Mouse (Mus musculus) retina, postnatal 1 day (tissue): Measurements from ENCODE around the gene Gm26938.
A peak's percentile ranks its signal among the peaks of the same experiment; 100 is the strongest.

Experiments used
- DNase-seq: peaks from one replicate; pipeline ENCODE4 v3.0.0-alpha.2; 2012

Gene Gm26938

GRCm38 (mm10) chr5:139813963-139814381 lies 12.2 kb downstream of the Gm26938 start:
- DNase-seq, result no peak

DNA sequence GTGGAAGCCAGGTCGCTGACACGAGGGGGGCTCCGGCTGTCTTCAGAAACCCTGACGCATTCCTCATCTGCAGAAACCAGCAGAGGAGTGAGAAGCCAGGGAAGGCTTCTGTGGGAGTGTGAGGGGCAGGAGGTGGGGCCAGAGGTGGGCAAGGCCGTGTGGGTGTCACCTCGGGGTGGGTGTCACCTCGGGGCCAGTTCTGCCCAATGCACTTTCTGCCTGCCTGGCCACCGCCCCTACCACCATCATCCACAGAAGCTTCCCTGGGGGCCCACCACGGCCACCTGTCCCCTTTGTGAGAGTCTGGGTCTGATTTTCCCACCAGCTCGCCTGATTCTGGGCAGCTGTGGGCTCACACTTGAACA lies 13.1 kb downstream of the Gm26938 start:
- no peak for DNase-seq

DNA sequence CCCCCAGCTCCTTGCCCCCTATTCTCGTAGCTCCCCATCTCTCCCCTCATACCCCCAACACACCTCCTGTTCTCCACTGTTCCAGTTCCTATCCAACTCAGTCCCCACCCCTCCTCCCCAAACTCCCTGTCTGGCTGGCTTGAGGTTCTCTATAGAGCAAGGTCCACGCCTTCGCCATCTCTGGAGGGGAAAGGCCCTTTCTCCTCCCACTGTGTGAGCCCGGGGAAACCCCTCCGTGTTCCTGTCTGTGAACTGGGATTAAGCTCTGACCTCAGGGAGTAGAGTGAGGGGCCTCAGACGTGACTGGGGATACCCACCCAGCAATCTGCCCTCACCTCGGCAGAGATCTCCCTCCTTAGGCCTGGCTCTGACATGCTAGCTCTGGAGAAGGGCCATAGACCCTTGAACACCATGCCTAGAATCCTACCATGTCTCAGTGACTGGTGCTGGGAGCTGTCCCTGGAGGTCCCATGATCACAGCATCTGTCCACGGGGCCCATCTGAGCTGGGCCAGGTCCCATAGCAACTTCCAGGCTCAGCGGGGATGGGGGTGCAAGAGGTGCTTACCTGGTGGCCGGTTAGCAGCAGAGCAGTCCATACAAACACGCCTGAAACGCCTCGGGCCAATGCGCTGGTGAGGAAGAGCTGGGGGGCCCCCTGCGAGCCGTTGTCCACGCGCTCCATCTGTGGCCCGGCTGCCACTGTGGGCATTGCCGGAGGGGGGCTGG lies 13.6 kb downstream of the Gm26938 start:
- no peak for DNase-seq

- DNase-seq, result no peak
These were observed 14.4 kb downstream of the Gm26938 start for GRCm38 (mm10) chr5:139811677-139812397.

GRCm38 (mm10) chr5:139809397-139809796 lies 16.8 kb downstream of the Gm26938 start:
- no peak for DNase-seq

DNA sequence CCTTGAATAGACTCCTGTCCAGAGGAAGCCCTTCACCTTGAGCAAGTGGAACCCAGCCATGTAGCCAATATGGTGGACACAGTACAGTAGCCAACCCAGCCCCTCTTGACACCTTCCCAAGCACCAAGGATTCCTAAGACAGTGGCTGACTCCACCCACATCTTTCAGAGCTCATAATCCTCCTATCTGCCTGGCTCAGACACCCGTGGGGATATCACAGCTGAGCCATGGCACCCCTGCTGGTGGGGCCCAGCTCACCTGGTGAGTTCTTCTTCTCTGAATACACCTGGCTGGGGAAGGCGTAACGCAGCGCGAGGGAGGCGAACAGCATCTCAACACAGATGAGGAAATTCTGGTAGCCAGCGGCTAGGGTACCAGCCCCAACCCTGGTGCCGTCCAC lies 20.3 kb downstream of the Gm26938 start:
- no peak for DNase-seq

- no peak for DNase-seq
These were observed 21.6 kb downstream of the Gm26938 start for GRCm38 (mm10) chr5:139804573-139805111.

DNA sequence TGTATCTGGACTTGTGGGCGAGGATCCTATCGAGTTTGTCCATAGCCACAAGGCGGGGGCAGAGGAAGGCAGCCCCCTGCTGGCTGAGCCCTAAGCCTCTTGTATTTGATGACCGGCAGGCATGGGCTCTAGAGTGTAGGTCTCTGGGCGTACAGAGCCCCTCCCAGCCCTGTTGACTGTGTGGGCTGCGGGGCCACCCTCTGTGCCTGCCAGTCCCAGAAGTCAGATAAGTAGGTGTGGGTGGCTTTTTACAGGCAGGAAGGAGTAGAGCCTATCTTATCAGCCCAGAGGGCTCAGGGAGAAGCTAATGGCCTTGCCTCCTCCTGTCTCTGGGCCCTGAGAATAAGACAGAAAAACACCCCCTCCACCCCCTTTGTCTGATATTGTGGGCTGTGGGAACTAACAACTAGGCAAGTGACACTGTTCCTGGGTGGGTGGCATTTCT lies 22.1 kb downstream of the Gm26938 start:
- DNase-seq, result peak; percentile 35

- DNase-seq, result peak; percentile 92
These were observed 22.6 kb downstream of the Gm26938 start for GRCm38 (mm10) chr5:139803601-139804102.

- DNase-seq, result no peak
These were observed 23.0 kb downstream of the Gm26938 start for GRCm38 (mm10) chr5:139803165-139803564.

GRCm38 (mm10) chr5:139801880-139802279 lies 24.3 kb downstream of the Gm26938 start:
- no peak for DNase-seq

DNA sequence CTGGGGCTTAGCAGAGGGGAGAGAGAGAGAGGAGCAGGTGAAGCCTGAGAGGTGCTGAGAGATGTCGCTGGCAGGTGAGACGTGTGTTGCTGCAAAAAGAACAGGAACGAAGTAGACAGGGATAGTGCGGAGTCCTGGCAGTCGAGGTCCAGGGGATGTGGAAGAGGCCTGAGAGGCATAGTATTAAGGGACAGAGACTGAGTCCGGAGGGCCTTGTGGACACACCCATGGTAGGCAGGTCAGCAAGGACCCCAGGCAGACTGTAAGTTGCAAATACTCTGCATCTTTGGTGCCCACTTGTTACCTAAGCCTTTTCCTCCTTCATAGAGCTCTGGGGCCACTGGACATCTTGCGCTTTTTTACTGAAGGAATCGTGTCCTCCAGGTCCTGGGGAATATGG lies 25.0 kb downstream of the Gm26938 start:
- DNase-seq, result no peak

- peak; percentile 13 for DNase-seq
These were observed 26.2 kb downstream of the Gm26938 start for GRCm38 (mm10) chr5:139799801-139800590.

GRCm38 (mm10) chr5:139799041-139799440 lies 27.2 kb downstream of the Gm26938 start:
- no peak for DNase-seq

DNA sequence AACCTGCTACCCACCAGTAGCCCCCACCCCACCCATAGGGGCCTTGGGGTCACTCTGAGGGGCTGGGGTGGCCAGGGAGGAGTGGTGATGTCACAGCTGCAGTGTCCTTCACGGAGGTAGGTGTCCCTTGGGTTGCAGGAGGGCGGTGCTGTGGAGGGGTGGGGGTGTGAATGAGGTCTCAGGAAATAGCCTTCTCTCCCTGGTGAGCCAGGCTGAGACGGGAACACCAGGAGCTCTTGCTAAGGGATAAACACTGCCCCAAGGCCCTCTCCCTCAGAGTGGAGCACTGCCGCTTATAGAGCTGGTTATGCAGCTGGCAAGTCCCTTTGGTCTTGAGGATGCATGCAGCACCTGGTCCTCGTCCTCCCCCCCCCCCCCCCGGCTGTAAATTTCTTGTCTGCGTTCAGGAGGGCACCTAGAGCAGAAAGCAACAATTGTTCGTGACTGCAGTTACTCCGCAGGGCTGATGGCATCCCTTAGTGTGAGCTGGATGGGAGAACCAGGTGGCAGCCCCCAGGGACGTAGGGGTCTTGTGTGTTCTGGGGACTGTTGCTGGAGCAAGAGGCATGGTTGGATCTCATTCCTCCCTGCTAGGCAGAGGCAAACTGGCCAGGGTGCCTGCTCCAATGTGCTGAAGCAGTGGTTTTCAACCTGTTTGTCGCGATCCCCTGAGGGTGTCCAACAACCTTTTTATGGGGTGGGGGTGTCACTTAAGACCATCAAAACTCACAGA lies 27.9 kb downstream of the Gm26938 start:
- no peak for DNase-seq

GRCm38 (mm10) chr5:139797473-139798167 lies 28.6 kb downstream of the Gm26938 start:
- peak; percentile 98 for DNase-seq

DNA sequence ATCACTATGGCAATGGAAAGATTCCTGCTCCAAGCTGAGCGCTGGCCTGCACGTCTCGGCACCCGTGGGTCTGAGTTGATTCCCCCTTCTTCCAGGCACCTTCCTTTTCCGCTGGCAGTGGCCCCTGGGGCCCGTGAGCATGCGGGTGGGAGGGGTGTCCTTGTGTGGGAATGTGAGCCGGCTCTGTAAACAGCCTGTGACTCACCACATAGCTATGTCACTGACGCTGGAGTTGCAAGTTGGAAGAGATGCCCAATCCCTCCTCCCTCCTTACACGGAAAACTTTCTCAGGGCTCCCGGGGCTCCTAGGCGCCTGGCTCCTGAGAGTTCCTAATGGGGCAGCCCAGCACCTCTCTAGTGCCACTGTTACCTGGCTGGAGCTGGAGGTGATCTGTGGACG lies 29.3 kb downstream of the Gm26938 start:
- peak; percentile 79 for DNase-seq

DNA sequence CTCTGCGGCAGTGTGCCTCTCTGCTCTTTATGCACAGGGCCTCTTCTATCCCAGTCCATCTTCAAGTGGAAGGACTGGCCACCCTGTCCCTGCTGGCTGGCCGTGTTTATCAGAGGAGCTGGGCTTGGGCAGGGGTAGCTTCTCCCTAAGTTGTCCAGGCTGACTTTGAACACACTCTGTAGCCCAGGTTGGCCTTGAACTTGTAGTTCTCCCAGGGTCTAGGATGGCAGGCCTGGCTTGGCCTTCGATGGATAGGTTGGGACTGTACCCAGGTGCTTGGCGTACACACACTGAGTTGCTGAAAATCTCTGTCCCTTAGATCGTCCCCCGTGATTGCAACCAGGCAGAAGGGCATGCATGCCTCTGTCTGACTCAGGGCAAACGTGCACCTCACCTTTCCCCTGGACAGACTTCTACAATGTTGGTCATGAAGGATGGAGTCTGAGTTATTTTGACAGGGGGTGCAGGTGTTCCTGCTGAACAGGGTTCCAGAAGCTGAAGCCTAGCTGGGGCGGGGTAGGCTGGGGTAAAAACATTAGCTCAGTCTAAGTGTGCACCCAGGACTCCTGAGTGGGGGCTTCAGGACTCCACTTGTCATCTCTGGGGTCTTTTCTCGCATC lies 30.1 kb downstream of the Gm26938 start:
- DNase-seq, result no peak

DNA sequence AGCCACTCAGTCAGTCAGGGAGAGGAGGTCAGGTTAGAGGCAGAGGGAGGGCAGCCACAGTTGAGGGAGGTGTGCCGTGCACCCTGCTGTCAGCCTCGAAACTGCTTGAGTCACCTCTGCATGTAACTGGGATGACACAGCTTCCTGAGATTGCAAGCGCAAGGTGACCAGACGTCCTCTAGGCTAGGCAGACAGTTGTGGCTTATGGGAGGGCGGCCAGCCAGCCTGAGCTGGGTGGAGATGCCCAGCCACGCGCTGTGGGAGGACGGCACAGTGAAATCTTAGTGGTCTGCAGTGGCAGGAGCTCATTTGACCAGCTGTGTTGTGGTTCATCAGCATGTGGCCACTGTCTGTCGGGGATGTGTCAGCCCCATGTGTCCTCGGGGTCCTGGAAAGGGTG lies 31.3 kb downstream of the Gm26938 start:
- DNase-seq, result no peak

DNA sequence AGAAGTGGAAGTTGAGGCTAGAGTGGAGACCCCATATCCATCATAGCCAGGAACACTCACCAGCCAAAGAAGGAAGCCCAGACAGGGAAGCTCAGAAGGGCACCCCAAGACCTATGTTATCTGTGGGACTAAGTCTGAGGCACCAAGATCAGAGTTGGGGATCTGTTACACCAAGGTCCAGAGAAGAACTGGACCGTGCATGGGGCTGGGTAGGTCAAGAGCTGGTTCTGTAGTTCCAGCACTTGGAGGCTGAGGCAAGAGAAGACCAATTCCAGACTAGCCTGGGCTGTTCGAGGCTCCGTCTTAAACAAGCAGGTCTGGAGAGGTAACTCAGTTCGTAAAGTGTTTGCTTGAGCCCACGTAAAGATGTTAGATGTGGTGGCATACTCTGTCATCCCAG lies 32.1 kb downstream of the Gm26938 start:
- no peak for DNase-seq
